Mouse (Mus musculus) stomach, postnatal 0 days (tissue): ENCODE measurements around the gene Olfr854.

Source experiments
- CTCF ChIP-seq: IDR thresholded peaks from 2 replicates; pipeline ENCODE4 v1.5.1; 2016; ENCODE audit warnings: antibody characterized with exemption, low read depth, mild to moderate bottlenecking, moderate library complexity
- EP300 ChIP-seq: optimal IDR thresholded peaks from 2 replicates; pipeline ENCODE3; 2016; ENCODE audit warnings: antibody characterized with exemption

GRCm38 (mm10) chr9:19540976-19541375, 26.2 kb downstream of the Olfr854 start, which contains the start of gene Olfr853:
- TF ChIP-seq CTCF (no peak), EP300 (no peak)
